Mouse (Mus musculus) limb, embryonic 11.5 days (tissue): ENCODE data around the gene Rab6b. TPM values are rescaled to one million over a fixed set of nuclear protein-coding genes. Genes with fewer than 3 reads are reported as not detected.

Experiments
- ATAC-seq: fragments of 200-750 bp; cut with Nextera tagmentation; 2 replicates; pipeline ENCODE4 v1.8.0; 2017; ENCODE audit warnings: low read depth; ENCODE audit not compliant: insufficient number of reproducible peaks, low FRiP score, low TSS enrichment
- DNase-seq: peaks from one replicate; pipeline ENCODE4 v3.0.0-alpha.2; 2015; ENCODE audit warnings: low spot score
- H3K27ac ChIP-seq: fragments of 300-500 bp; sonication (generic); replicated peaks from 2 replicates; pipeline ENCODE4 v1.5.1; 2014; ENCODE audit warnings: low read depth, mild to moderate bottlenecking, low read length
- H3K27me3 ChIP-seq: fragments of 300-500 bp; sonication (generic); 2 replicates; pipeline ENCODE4 v1.6.1; 2014; ENCODE audit warnings: mild to moderate bottlenecking, low read length, mixed read lengths; ENCODE audit not compliant: control insufficient read depth, insufficient read depth
- H3K36me3 ChIP-seq: fragments of 300-500 bp; sonication (generic); 2 replicates; pipeline ENCODE4 v1.6.1; 2014; ENCODE audit warnings: mild to moderate bottlenecking, low read length, moderate library complexity, mixed read lengths; ENCODE audit not compliant: control insufficient read depth, insufficient read depth
- H3K4me1 ChIP-seq: fragments of 300-500 bp; sonication (generic); 2 replicates; pipeline ENCODE4 v1.6.1; 2014; ENCODE audit warnings: low read length, mixed read lengths; ENCODE audit not compliant: control insufficient read depth, insufficient read depth
- H3K4me2 ChIP-seq: fragments of 300-500 bp; sonication (generic); 2 replicates; pipeline ENCODE4 v1.6.1; 2014; ENCODE audit warnings: low read depth, mild to moderate bottlenecking, moderate library complexity; ENCODE audit not compliant: severe bottlenecking
- H3K4me3 ChIP-seq: fragments of 300-500 bp; sonication (generic); 2 replicates; pipeline ENCODE4 v1.5.1; 2014; ENCODE audit warnings: low read depth, low read length
- H3K9ac ChIP-seq: fragments of 300-500 bp; sonication (generic); 2 replicates; pipeline ENCODE4 v1.6.1; 2014; ENCODE audit warnings: mild to moderate bottlenecking, low read length
- H3K9me3 ChIP-seq: fragments of 300-500 bp; sonication (generic); 2 replicates; pipeline ENCODE4 v1.6.1; 2016; ENCODE audit warnings: low read length; ENCODE audit not compliant: control insufficient read depth
- WGBS: fragments of 180-500 bp; shearing (Covaris S2); extraction: QIAGEN DNeasy Blood & Tissue Kit; methylation state at CpG from one replicate; pipeline ENCODE4 v1.1.7; 2014; 5-methylcytosine and 5-hydroxymethylcytosine counted together
- polyA plus RNA-seq: library from polyadenylated mRNA; unstranded; fragments of >200 nt; fragmentation: Nextera tagmentation; extraction: Ambion mirVana; gene quantifications from 2 replicates; pipeline ENCODE4 v1.2.1, GENCODE M21; 2014

Rab6b gene
- polyA plus RNA-seq, 1 experiment from 2014 or later, result 1.9 TPM

DNA sequence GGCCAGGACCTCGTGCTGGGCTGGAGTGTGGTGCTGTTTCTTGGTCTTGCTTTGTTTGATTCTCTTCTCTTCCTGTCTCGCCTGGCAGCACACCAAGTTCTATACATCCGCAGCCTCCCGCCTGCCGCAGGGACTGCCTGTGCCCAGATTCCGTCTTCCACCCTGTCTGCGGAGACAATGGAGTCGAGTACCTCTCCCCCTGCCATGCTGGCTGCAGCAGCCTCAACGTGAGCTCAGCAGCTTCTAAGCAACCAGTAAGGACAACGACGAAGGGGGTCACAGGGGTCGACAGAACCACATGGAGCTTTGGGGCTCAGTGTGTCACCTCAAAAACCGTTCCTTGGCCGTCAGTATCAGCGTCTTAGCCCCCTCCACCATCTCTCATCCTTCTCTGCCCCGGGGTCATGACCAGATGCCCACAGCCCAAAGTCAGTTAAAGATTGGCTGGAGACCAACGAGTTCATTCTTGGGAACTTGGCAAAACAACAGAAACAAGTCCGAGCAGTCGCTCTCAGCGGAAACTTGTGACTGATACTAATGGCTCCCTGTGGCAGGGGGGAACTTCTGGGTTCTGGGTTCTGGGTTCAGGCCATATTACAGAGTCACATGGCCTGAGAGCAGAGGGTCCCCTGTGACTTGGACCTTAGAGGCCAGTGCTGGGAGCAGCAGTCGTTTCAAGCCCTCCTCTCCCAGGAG is 34.6 kb upstream of the Rab6b start:
- Histone ChIP-seq H3K9ac (no peak overlapping the region), H3K4me3 (no peak overlapping the region), H3K27me3 (no peaks in the 10 kb centered on the region), H3K9me3 (no peaks in the 10 kb centered on the region), H3K27ac (no peak overlapping the region), H3K36me3 (no peaks in the 10 kb centered on the region), H3K4me1 (no peaks in the 10 kb centered on the region), H3K4me2 (no peak overlapping the region)
- WGBS, result 85% methylated on average over 21 of the region's 21 CpGs
- ATAC-seq (no peak), DNase-seq (no peak)

DNA sequence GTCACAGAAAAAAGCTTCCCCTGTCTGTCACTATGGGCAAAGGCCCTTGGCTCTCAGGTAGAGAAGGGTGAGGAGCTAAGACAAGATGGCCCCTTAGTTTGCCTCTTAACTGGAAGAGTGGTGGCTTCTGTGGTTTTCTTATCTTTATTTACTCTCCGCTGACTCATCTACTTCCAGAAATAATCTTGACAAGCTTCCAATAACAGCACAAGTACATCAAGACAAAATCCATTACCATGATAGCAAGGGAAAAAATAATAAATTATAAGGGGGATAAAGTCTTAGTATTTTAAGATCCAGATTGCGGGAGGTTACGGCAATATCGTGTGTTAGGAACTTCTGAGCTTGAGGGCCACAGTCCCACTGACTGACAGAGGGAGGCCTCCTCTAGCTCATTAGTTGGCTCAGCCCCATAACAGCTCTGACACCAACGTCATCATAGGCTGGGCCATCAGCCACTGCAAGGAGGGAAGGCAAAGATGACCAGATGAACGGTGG is 33.3 kb upstream of the Rab6b start:
- Histone ChIP-seq H3K4me2 (no peak overlapping the region), H3K4me3 (no peak overlapping the region), H3K27me3 (no peaks in the 10 kb centered on the region), H3K9me3 (no peaks in the 10 kb centered on the region), H3K9ac (no peak overlapping the region), H3K27ac (no peak overlapping the region), H3K4me1 (no peaks in the 10 kb centered on the region), H3K36me3 (no peaks in the 10 kb centered on the region)
- no peak for ATAC-seq
- 94% methylated on average over 6 of the region's 6 CpGs for WGBS
- no peak for DNase-seq

DNA sequence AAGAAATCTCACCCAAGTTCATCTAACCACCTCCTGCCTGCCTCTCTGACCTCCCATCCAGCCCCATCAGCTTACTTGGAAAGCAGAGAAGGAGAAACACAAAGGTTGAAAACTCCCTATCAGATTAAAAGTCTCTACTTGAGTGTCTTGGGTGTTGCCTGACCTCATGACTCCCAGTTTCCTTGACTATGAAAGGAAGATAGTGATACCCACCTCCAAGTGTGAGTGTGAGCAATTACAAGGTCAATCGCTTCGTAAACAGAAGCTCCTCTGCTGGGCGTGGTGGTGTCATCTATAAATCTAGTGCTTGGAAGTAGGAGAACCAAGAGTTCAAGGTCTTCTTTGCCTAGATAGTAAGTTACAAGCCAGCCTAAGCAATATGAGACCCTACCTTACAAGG is 31.4 kb upstream of the Rab6b start:
- Histone ChIP-seq H3K4me1 (no peaks in the 10 kb centered on the region), H3K36me3 (no peaks in the 10 kb centered on the region), H3K27me3 (no peaks in the 10 kb centered on the region), H3K27ac (no peak overlapping the region), H3K4me3 (no peak overlapping the region), H3K9me3 (no peaks in the 10 kb centered on the region), H3K9ac (no peak overlapping the region), H3K4me2 (no peak overlapping the region)
- 88% methylated on average over 3 of the region's 3 CpGs for WGBS
- ATAC-seq, result no peak
- DNase-seq, result no peak

DNA sequence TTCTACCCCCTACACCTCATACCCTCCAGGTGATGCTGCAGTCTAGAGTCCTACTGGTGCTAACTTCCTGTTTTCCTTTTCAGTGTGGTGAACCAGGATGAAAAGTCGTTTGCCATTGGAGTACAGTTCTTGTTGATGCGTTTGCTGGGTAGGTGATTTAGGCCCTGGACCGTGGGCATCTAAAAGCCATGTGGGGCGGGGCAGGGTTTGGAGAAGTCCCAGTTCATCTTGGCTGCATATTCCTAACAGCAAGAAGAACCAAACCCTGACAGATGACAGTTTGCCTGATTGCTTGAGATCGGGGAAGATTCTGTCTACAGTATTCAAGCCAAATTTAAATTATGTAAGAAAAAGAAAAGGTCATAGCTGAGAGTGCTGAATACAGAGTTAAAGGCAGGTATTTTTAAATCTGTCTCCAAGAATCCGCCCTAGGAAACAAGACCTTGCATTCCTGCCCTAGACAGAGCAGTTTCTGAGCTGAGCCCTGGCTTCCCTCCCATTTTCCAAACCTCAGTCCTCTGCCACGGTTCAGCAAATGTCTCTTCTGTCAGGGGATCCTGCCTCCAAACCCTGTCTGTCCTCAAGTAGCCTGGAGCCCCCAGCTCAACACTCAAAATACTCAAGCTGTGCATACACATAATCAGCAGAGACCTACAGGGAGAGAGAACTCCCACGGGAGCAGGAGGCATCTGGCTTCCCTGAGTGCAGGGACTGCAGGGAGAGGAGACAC is 29.2 kb upstream of the Rab6b start:
- H3K36me3 ChIP-seq, result no peaks in the 10 kb centered on the region
- no peak overlapping the region for H3K9ac ChIP-seq
- H3K4me2 ChIP-seq, result no peak overlapping the region
- H3K4me1 ChIP-seq, result no peaks in the 10 kb centered on the region
- H3K4me3 ChIP-seq, result no peak overlapping the region
- H3K27ac ChIP-seq, result no peak overlapping the region
- no peaks in the 10 kb centered on the region for H3K27me3 ChIP-seq
- no peak for ATAC-seq
- DNase-seq, result no peak
- no peaks in the 10 kb centered on the region for H3K9me3 ChIP-seq
- 82% methylated on average over 8 of the region's 8 CpGs for WGBS

DNA sequence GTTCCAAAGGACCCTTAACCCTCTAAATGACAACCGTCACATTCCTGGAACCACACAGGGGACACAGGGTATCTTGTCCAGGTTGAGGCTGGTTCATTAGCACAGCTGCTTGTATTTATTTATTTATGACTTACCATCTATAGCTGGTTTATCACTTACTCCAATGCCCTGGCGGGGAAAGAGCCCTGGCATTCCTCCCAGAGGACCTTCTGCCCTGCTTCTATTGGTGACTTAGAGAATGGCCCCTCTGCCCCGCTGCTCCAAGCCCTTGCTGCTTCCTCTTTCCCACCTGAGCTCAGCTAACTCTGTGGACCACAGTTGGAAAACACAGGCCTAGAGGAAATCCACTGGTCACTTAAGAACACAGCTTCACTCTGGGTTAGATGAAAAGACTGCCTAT is 28.2 kb upstream of the Rab6b start:
- Histone ChIP-seq H3K36me3 (no peaks in the 10 kb centered on the region), H3K27me3 (no peaks in the 10 kb centered on the region), H3K4me3 (no peak overlapping the region), H3K9ac (no peak overlapping the region), H3K4me2 (no peak overlapping the region), H3K4me1 (no peaks in the 10 kb centered on the region), H3K27ac (no peak overlapping the region), H3K9me3 (no peaks in the 10 kb centered on the region)
- 74% methylated on average over 3 of the region's 3 CpGs for WGBS
- ATAC-seq, result no peak
- no peak for DNase-seq

DNA sequence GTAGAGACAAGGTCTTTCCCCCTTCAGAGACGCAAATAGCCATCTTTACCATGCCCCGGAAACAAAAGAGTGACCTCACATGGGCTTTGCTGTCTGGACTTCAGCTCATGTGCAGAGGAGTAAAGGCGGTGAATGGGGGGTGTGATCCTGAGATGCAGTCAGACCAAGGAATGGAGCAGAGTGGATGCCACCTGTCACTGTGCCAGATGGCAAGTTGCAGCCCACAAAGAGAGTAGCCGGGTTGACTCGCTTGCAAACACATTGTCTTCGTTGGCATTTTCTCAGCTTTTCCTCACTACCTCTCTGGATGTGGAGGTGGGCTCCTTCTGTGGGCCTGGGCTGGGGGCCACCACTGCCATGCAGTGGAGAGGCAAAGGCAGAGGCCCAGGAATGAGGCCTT is 24.9 kb upstream of the Rab6b start:
- H3K4me2 ChIP-seq, result no peak overlapping the region
- H3K4me3 ChIP-seq, result no peak overlapping the region
- no peak overlapping the region for H3K9ac ChIP-seq
- 88% methylated on average over 6 of the region's 6 CpGs for WGBS
- H3K27ac ChIP-seq, result no peak overlapping the region
- no peak for ATAC-seq
- DNase-seq, result no peak
- H3K27me3 ChIP-seq, result no peaks in the 10 kb centered on the region
- no peaks in the 10 kb centered on the region for H3K9me3 ChIP-seq
- H3K36me3 ChIP-seq, result no peaks in the 10 kb centered on the region
- no peaks in the 10 kb centered on the region for H3K4me1 ChIP-seq

DNA sequence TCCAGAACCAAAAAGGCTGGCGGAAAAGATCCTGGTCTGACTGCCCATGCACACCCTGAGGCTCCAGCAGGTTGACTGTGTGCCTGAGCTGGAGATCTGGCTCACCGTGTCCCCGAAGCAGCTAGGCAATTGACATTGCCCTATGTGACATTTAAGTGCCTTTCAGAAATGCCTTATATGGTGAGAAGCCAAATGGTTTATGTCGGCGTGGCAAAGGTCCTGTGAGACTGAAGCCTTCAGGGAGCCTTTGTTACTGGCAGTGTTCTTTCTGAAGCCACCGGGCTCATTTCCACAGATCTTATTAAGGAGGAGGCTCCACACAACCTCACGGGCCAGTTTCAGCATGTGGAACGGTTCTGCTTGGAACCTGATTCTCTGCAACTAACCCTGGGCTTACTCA is 24.3 kb upstream of the Rab6b start:
- WGBS, result 51% methylated on average over 8 of the region's 8 CpGs
- no peak for ATAC-seq
- DNase-seq, result no peak
- Histone ChIP-seq H3K27ac (no peak overlapping the region), H3K36me3 (no peaks in the 10 kb centered on the region), H3K4me1 (no peaks in the 10 kb centered on the region), H3K9ac (no peak overlapping the region), H3K27me3 (no peaks in the 10 kb centered on the region), H3K4me2 (no peak overlapping the region), H3K9me3 (no peaks in the 10 kb centered on the region), H3K4me3 (no peak overlapping the region)

DNA sequence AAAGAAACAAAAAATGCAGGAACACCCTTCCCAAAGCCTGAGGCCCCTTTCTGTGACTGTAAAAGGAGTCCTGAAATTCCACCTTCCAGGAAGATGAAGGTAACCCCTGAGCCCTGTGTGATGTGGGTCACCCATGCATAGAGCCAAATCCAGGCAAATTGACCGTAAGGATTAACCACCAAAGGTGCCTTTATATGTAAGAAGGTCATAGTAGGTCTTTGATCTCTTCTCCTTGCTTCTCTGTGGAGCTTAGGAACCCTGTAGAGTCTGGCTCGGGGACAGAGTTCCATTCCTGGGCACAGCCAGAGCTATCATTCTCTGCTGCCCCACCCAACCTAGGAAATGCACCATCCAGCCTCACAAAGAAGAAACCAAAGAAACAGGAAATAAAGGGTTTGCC is 22.9 kb upstream of the Rab6b start:
- no peak overlapping the region for H3K9ac ChIP-seq
- no peaks in the 10 kb centered on the region for H3K36me3 ChIP-seq
- H3K27ac ChIP-seq, result no peak overlapping the region
- 81% methylated on average over 2 of the region's 2 CpGs for WGBS
- H3K27me3 ChIP-seq, result no peaks in the 10 kb centered on the region
- no peak overlapping the region for H3K4me2 ChIP-seq
- DNase-seq, result no peak
- H3K4me3 ChIP-seq, result no peak overlapping the region
- no peaks in the 10 kb centered on the region for H3K9me3 ChIP-seq
- H3K4me1 ChIP-seq, result peaks cover 3% of the 10 kb centered on the region; the same call in 1 of the 2 replicates
- ATAC-seq, result no peak
